Mouse (Mus musculus): ENCODE measurements around the gene Cd2. TPM values are rescaled to one million over a fixed set of nuclear protein-coding genes. Genes with fewer than 3 reads are reported as not detected.

Gene Cd2
- total and polyA plus RNA-seq, 2 experiments from 2014 or later: 0.22 TPM; not detected in 1

DNA sequence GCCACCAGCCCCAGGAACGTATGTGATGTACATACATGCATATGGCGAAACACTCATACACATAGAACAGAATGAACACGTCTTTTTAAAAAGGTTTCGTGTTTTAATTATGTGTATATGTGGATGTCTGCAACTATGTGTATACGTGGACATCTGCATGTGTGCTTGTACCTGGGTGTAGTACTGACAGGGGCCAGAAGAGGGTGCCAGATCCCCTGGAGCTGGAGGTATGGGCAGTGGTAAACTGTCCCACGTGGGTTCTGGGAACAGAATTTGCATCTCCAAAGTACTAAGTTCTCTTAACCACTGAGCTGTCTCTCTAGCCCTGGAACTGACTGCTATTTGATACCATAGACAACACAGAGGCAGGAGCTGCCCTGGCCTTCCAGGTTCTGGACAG is 30.4 kb upstream of the Cd2 start:
- peak; percentile 69 for TF ChIP-seq CTCF (IDR thresholded peaks at IDR 0.05)
- Histone ChIP-seq H3K4me3 (ENCODE audit: low read depth, low read length) (no peak overlapping the region), H3K4me2 (ENCODE audit: low read depth, low read length, poor library complexity, severe bottlenecking) (no peak overlapping the region), H3K27ac (ENCODE audit: low read depth, low read length) (no peak overlapping the region), H3K4me1 (ENCODE audit: insufficient read depth, low read length) (no peaks in the 10 kb centered on the region), H3K9ac (replicated peaks; ENCODE audit: low read length, poor library complexity, severe bottlenecking) (no peak overlapping the region), H3K36me3 (ENCODE audit: insufficient read depth, low read length) (no peaks in the 10 kb centered on the region), H3K27me3 (ENCODE audit: insufficient read depth, low read length) (no peaks in the 10 kb centered on the region), H3K9me3 (ENCODE audit: low read length) (no peaks in the 10 kb centered on the region)
- ATAC-seq (ENCODE audit: low FRiP score) (no peak), DNase-seq (ENCODE audit: low spot score) (peak; percentile 16)
- WGBS: 76% methylated on average over 6 of the region's 6 CpGs

GRCm38 (mm10) chr3:101314954-101315353 is 27.2 kb upstream of the Cd2 start:
- Histone ChIP-seq H3K4me2 (ENCODE audit: low read depth, low read length, poor library complexity, severe bottlenecking) (no peak overlapping the region), H3K27me3 (ENCODE audit: insufficient read depth, low read length) (no peaks in the 10 kb centered on the region), H3K4me1 (ENCODE audit: insufficient read depth, low read length) (no peaks in the 10 kb centered on the region), H3K9ac (replicated peaks; ENCODE audit: low read length, poor library complexity, severe bottlenecking) (no peak overlapping the region), H3K36me3 (ENCODE audit: insufficient read depth, low read length) (no peaks in the 10 kb centered on the region), H3K27ac (ENCODE audit: low read depth, low read length) (no peak overlapping the region), H3K4me3 (ENCODE audit: low read depth, low read length) (no peak overlapping the region), H3K9me3 (ENCODE audit: low read length) (no peaks in the 10 kb centered on the region)
- DNase-seq (ENCODE audit: low spot score) (peak; percentile 42), ATAC-seq (ENCODE audit: low FRiP score) (no peak)
- WGBS: 75% methylated on average over 6 of the region's 6 CpGs
- peak; percentile 61 for TF ChIP-seq CTCF (IDR thresholded peaks at IDR 0.05)

- ATAC-seq (ENCODE audit: low FRiP score) (no peak), DNase-seq (ENCODE audit: low spot score) (no peak)
- Histone ChIP-seq H3K27ac (ENCODE audit: low read depth, low read length) (no peak overlapping the region), H3K36me3 (ENCODE audit: insufficient read depth, low read length) (no peaks in the 10 kb centered on the region), H3K9ac (replicated peaks; ENCODE audit: low read length, poor library complexity, severe bottlenecking) (no peak overlapping the region), H3K27me3 (ENCODE audit: insufficient read depth, low read length) (no peaks in the 10 kb centered on the region), H3K4me1 (ENCODE audit: insufficient read depth, low read length) (no peaks in the 10 kb centered on the region), H3K9me3 (ENCODE audit: low read length) (no peaks in the 10 kb centered on the region), H3K4me2 (ENCODE audit: low read depth, low read length, poor library complexity, severe bottlenecking) (no peak overlapping the region), H3K4me3 (ENCODE audit: low read depth, low read length) (no peak overlapping the region)
- no peak for TF ChIP-seq CTCF (IDR thresholded peaks at IDR 0.05)
- 87% methylated on average over 8 of the region's 8 CpGs for WGBS
Measured at GRCm38 (mm10) chr3:101313266-101314051, 25.7 kb upstream of the Cd2 start.

GRCm38 (mm10) chr3:101310977-101311376 is 23.2 kb upstream of the Cd2 start:
- DNase-seq (ENCODE audit: low spot score): no peak
- no peak for ATAC-seq (ENCODE audit: low FRiP score)
- no peaks in the 10 kb centered on the region for H3K9me3 ChIP-seq (ENCODE audit: low read length)
- H3K4me2 ChIP-seq (ENCODE audit: low read depth, low read length, poor library complexity, severe bottlenecking): no peak overlapping the region
- no peaks in the 10 kb centered on the region for H3K27me3 ChIP-seq (ENCODE audit: insufficient read depth, low read length)
- no peaks in the 10 kb centered on the region for H3K36me3 ChIP-seq (ENCODE audit: insufficient read depth, low read length)
- 65% methylated on average over 9 of the region's 9 CpGs for WGBS
- TF ChIP-seq CTCF (IDR thresholded peaks at IDR 0.05): no peak
- no peak overlapping the region for H3K4me3 ChIP-seq (ENCODE audit: low read depth, low read length)
- H3K9ac ChIP-seq (replicated peaks; ENCODE audit: low read length, poor library complexity, severe bottlenecking): no peak overlapping the region
- no peaks in the 10 kb centered on the region for H3K4me1 ChIP-seq (ENCODE audit: insufficient read depth, low read length)
- H3K27ac ChIP-seq (ENCODE audit: low read depth, low read length): no peak overlapping the region

- Histone ChIP-seq H3K9ac (replicated peaks; ENCODE audit: low read length, poor library complexity, severe bottlenecking) (no peak overlapping the region), H3K4me3 (ENCODE audit: low read depth, low read length) (no peak overlapping the region), H3K4me1 (ENCODE audit: insufficient read depth, low read length) (no peaks in the 10 kb centered on the region), H3K36me3 (ENCODE audit: insufficient read depth, low read length) (no peaks in the 10 kb centered on the region), H3K4me2 (ENCODE audit: low read depth, low read length, poor library complexity, severe bottlenecking) (no peak overlapping the region), H3K27me3 (ENCODE audit: insufficient read depth, low read length) (no peaks in the 10 kb centered on the region), H3K27ac (ENCODE audit: low read depth, low read length) (no peak overlapping the region), H3K9me3 (ENCODE audit: low read length) (no peaks in the 10 kb centered on the region)
- TF ChIP-seq CTCF (IDR thresholded peaks at IDR 0.05): no peak
- 86% methylated on average over 3 of the region's 3 CpGs for WGBS
- no peak for ATAC-seq (ENCODE audit: low FRiP score)
- peak; percentile 52 for DNase-seq (ENCODE audit: low spot score)
Measured at GRCm38 (mm10) chr3:101309626-101310025, 21.9 kb upstream of the Cd2 start.

DNA sequence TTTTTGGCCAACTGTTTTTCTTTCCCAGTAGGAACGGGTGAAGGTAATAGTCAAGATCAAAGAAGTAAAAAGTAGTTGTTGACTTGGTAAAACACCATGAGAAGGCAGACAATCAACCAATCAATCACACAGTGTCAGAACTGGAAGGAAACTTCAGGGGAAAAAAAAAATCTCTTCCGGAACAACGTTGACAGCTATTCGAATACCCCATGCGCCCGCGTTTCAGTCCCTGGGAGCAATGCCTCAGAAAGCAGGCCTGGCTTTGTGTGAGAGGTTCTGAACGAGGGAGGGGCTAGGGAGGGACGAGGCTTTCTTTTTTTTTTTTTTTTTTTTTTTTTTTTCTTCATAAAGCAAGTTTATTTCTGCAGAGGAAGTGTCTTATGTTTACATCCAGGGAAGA is 18.4 kb upstream of the Cd2 start:
- no peaks in the 10 kb centered on the region for H3K9me3 ChIP-seq (ENCODE audit: low read length)
- no peak overlapping the region for H3K27ac ChIP-seq (ENCODE audit: low read depth, low read length)
- no peak overlapping the region for H3K9ac ChIP-seq (replicated peaks; ENCODE audit: low read length, poor library complexity, severe bottlenecking)
- H3K4me2 ChIP-seq (ENCODE audit: low read depth, low read length, poor library complexity, severe bottlenecking): no peak overlapping the region
- DNase-seq (ENCODE audit: low spot score) (no peak), ATAC-seq (ENCODE audit: low FRiP score) (no peak)
- no peaks in the 10 kb centered on the region for H3K27me3 ChIP-seq (ENCODE audit: insufficient read depth, low read length)
- H3K4me1 ChIP-seq (ENCODE audit: insufficient read depth, low read length): no peaks in the 10 kb centered on the region
- 75% methylated on average over 9 of the region's 9 CpGs for WGBS
- TF ChIP-seq CTCF (IDR thresholded peaks at IDR 0.05): no peak
- H3K4me3 ChIP-seq (ENCODE audit: low read depth, low read length): no peak overlapping the region
- no peaks in the 10 kb centered on the region for H3K36me3 ChIP-seq (ENCODE audit: insufficient read depth, low read length)
